ENCODE assay signal across 18 mouse cellular contexts in genomic region chr6:137985169-137985568, GRCm38 (mm10).
A peak's percentile ranks its signal among the peaks of the same experiment; 100 is the strongest.
DNase-seq lines count a peak whose midpoint lies in the region; ATAC-seq lines count a peak whose summit lies in the region.
"Had no signal": no experiment of that assay in that cellular context is flagged by ENCODE, and none has a peak within 500 bp of the region (broad histone marks: within the 10 kb centered on the region; RNA-seq: fewer than 3 reads in every experiment).

No protein-coding gene starts in this region.

- H3K9me3 ChIP-seq in heart, embryonic 11.5 days (replicated peaks; ENCODE audit: control insufficient read depth, low read length), result no peaks in the 10 kb centered on the region
- no peaks in the 10 kb centered on the region for H3K9me3 ChIP-seq in limb, embryonic 10.5 days (replicated peaks)
- H3K9me3 ChIP-seq: embryonic facial prominence, embryonic 10.5 days; embryonic facial prominence, embryonic 12.5 days; forebrain, embryonic 13.5 days; forebrain, embryonic 15.5 days had no signal

- no peaks in the 10 kb centered on the region for H3K36me3 ChIP-seq in heart, embryonic 11.5 days (ENCODE audit: control insufficient read depth, insufficient read depth, low read length)
- H3K36me3 ChIP-seq in limb, embryonic 10.5 days, result no peaks in the 10 kb centered on the region
- H3K36me3 ChIP-seq: embryonic facial prominence, embryonic 10.5 days; embryonic facial prominence, embryonic 12.5 days; forebrain, embryonic 15.5 days had no signal

- H3K27me3 ChIP-seq in heart, embryonic 11.5 days (ENCODE audit: control insufficient read depth, insufficient read depth, low read length), result no peaks in the 10 kb centered on the region
- no peaks in the 10 kb centered on the region for H3K27me3 ChIP-seq in limb, embryonic 10.5 days (ENCODE audit: low read depth, poor library complexity, severe bottlenecking)
- H3K27me3 ChIP-seq: embryonic facial prominence, embryonic 12.5 days; forebrain, embryonic 13.5 days; forebrain, embryonic 15.5 days had no signal

- no peak overlapping the region for H3K4me3 ChIP-seq in heart, embryonic 11.5 days (ENCODE audit: low read depth, low read length)
- no peak overlapping the region for H3K4me3 ChIP-seq in limb, embryonic 10.5 days
- H3K4me3 ChIP-seq: embryonic facial prominence, embryonic 10.5 days; embryonic facial prominence, embryonic 12.5 days; forebrain, embryonic 13.5 days; forebrain, embryonic 15.5 days had no signal

- no peak overlapping the region for H3K9ac ChIP-seq in heart, embryonic 11.5 days (ENCODE audit: low read depth, low read length)
- H3K9ac ChIP-seq: embryonic facial prominence, embryonic 12.5 days; forebrain, embryonic 13.5 days; forebrain, embryonic 15.5 days; forebrain, postnatal 0 days had no signal

- intact Hi-C loops in left cerebral cortex, postnatal 4 days (cut with DNase I), result loop anchor here (10.0 kb wide), 1 partner anchor 440 kb away; no protein-coding TSS in a partner anchor

- H3K4me1 ChIP-seq in heart, embryonic 11.5 days (ENCODE audit: control insufficient read depth, insufficient read depth, low read length), result no peaks in the 10 kb centered on the region
- peaks cover 19% of the 10 kb centered on the region for H3K4me1 ChIP-seq in limb, embryonic 10.5 days

- no peak for ATAC-seq in heart, embryonic 11.5 days (replicated peaks; ENCODE audit: insufficient number of reproducible peaks, low FRiP score, low TSS enrichment)
- ATAC-seq: forebrain, embryonic 13.5 days; forebrain, embryonic 15.5 days; forebrain, postnatal 0 days had no signal

- WGBS in heart, embryonic 11.5 days (ENCODE audit: insufficient replicate concordance), result 83% methylated on average over 6 of the region's 6 CpGs
- WGBS in limb, embryonic 10.5 days, result 91% methylated on average over 6 of the region's 6 CpGs

- peak; percentile 15 for DNase-seq in heart, adult 11 months
- DNase-seq in limb, embryonic 10.5 days (ENCODE audit: low spot score), result peak; percentile 7
- no peak for DNase-seq in left cerebral cortex, postnatal 4 days
- DNase-seq in cerebellum, postnatal 14 days, result no peak
- DNase-seq: adrenal gland, adult 2 months; adrenal gland, postnatal 10 days; adrenal gland, postnatal 25 days; cerebellum, adult 11 months; cerebellum, adult 18-20 months; cerebellum, adult 8-10 months; cerebellum, adult 9-11 months; cerebellum, postnatal 25 days; forebrain, postnatal 0 days had no signal

- H3K27ac ChIP-seq in heart, embryonic 11.5 days (ENCODE audit: low read depth, low read length), result no peak overlapping the region
- no peak overlapping the region for H3K27ac ChIP-seq in limb, embryonic 10.5 days
- H3K27ac ChIP-seq: embryonic facial prominence, embryonic 10.5 days; embryonic facial prominence, embryonic 12.5 days; forebrain, embryonic 13.5 days; forebrain, embryonic 15.5 days had no signal

- no peak overlapping the region for H3K4me2 ChIP-seq in heart, embryonic 11.5 days
- H3K4me2 ChIP-seq: embryonic facial prominence, embryonic 12.5 days; forebrain, embryonic 13.5 days; forebrain, embryonic 15.5 days had no signal

Comparison
In these comparisons a context has a peak if more than half of its experiments do, and no peak if none do; other contexts are left out.
1. DNase-seq: peak in heart, adult 11 months (single experiment) and limb, embryonic 10.5 days (single experiment); none in left cerebral cortex, postnatal 4 days (single experiment) and cerebellum, postnatal 14 days (0 of 2).